Mouse (Mus musculus) mesoderm, embryonic 11.5 days (tissue): ENCODE results near the gene Cep295nl.
"Not testable (repeated sequence)": the region's sequence is repeated elsewhere in the genome, so short reads cannot be mapped to it uniquely, and the experiment has no call there.

Source experiments
- DNase-seq: peaks from one replicate; pipeline ENCODE4 v3.0.0-alpha.2; 2012; ENCODE audit warnings: low read depth, low spot score

Gene Cep295nl

DNA sequence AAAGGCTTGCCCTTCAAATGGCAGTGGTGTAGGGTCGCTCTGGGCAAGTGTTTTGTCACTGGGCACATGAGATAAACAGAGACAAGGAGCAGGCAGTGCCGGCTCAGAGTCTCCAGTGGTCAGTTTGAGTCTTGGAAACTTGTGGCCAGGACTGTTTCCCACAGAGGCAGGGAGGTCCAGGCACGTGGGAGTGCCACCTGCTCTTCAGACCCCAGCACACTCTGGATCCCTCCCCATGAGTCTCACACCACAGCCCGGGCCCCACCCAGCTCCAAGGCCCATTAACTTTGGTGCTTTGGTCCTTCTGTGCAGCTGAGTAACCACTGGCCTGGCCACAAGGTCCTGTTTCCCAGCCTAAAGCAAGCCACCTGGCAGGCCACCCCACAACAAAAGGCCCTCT, 20.3 kb downstream of the Cep295nl start:
- DNase-seq, result no peak

DNA sequence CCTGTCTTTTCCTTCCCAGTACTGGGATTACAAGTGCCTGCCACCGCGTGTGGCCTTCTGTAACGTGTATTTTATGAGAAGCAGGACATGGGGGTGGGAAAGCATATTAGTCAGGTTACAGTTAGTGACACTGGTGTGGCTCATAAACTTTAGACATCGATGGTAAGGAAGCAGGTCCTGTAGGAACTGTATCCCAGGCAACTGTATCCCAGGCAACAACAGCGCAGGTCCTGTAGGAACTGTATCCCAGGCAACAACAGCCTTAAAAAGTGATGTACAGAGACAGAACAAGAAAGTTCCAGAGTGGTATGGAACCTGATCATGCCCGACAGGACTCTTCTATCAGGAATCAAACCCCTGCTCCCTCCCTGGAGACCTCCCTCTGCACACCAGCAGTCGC, 20.8 kb downstream of the Cep295nl start:
- DNase-seq, result no peak

- peak; percentile 42 for DNase-seq
These were observed 23.6 kb downstream of the Cep295nl start for GRCm38 (mm10) chr11:118318678-118319077.

GRCm38 (mm10) chr11:118317129-118317528, 25.2 kb downstream of the Cep295nl start:
- DNase-seq, result peak; percentile 76

GRCm38 (mm10) chr11:118316231-118316806, 26.0 kb downstream of the Cep295nl start:
- no peak for DNase-seq

DNA sequence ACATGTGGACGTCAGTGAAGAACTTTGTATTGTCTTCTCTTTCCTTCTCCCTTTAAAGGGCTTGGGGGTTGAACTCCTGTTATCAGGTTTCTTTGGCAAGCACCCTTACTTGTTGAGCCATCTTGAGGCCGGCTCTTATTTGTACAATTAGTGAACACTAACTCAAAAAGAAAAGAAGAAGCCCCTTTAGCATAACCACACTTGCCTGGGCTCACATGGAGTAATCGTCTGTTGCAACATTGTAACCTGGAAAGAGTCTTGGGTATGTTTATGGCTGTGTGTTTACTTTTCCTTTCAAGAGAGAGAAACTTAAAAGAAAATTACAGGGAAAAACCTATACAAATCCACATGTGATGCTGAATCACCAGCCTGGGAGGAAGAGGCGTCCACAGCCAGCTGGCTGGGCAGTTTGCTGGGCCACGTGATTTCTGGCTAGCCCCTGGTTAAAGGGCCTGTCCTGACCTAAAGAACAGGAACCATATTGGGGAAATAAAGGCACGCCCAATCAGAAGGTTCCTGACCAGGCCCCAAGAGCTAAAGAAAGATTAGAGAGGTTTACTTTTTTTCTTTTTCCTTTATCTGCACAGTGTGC, 30.1 kb downstream of the Cep295nl start:
- no peak for DNase-seq

DNA sequence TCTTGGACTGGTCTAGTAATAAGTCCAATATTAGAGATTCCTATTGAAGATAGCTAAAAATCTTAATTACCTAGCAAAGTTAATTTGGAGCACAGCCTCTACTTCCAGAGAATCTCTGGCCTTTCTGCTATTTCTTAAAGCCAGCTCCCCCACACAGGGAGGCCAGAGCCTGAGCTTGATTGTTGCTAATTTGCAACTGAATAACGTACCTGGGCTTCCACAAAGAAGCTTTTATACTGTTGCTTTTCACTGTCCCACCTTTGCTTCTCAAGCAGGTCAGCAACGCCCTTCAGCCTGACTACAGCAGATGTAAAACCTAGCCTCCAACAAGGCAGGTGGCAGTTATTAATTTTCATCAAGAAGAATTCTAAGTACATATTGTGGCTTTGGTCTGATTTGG, 34.3 kb downstream of the Cep295nl start:
- not testable (repeated sequence) for DNase-seq

DNA sequence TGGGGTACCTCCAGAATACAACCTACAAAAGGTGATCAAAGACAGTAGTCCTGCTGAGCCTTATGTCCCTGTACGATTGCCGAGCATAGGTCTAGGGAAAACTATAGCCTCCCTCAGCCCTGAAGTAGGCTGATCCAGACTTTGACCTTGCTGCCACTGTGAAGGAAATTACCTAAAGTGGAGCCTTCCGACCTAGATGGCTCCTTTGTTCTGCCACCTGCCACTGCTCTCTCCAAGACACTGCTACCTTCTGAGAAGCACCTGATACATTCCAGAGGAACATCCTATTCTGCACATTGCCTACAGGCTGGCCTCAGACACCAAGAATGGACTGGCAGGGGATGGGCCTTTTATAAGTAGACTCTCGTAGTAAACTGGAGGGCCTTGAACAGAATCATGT, 38.3 kb downstream of the Cep295nl start:
- not testable (repeated sequence) for DNase-seq

GRCm38 (mm10) chr11:118298810-118299209, 43.5 kb downstream of the Cep295nl start:
- no peak for DNase-seq

DNA sequence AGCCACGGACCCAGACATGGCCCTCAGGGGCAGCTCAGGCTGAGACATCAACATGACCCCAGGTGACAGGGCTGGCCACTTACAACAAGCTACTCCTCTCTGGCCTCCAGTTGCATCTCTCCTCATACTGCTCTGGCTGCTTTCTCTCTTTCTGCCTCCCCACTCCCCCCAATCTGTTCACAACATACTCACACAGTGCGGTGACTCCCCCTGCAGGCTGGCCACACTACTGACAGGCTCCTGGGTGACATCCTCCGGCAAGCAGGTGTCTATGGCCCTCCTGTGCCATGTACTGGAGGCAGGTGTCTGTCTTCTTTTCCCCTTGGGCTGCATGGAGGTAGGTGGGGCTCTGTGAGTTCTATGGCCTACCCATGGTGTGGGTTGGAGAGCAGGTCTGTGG, 44.3 kb downstream of the Cep295nl start:
- no peak for DNase-seq

DNA sequence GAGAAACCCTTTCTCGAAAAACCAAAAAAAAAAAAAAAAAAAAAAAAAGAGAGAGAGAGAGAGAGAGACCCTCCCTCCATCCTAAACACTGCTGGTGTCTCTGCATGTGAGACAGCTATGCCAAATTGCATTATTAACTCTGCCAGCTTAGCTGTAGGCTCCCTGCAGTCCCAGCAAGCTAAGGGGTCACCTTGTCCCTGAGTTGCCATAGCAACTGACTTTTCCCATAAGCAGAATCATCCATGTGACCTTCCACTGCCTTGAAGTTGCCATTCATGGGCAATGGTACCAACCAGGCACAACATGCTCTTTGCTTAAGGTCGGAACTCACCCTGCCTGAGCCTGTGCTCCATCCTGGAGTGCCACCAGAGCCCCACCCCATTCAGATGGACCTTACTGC, 47.3 kb downstream of the Cep295nl start:
- no peak for DNase-seq

- no peak for DNase-seq
These were observed 49.6 kb downstream of the Cep295nl start for GRCm38 (mm10) chr11:118292671-118293070.

DNA sequence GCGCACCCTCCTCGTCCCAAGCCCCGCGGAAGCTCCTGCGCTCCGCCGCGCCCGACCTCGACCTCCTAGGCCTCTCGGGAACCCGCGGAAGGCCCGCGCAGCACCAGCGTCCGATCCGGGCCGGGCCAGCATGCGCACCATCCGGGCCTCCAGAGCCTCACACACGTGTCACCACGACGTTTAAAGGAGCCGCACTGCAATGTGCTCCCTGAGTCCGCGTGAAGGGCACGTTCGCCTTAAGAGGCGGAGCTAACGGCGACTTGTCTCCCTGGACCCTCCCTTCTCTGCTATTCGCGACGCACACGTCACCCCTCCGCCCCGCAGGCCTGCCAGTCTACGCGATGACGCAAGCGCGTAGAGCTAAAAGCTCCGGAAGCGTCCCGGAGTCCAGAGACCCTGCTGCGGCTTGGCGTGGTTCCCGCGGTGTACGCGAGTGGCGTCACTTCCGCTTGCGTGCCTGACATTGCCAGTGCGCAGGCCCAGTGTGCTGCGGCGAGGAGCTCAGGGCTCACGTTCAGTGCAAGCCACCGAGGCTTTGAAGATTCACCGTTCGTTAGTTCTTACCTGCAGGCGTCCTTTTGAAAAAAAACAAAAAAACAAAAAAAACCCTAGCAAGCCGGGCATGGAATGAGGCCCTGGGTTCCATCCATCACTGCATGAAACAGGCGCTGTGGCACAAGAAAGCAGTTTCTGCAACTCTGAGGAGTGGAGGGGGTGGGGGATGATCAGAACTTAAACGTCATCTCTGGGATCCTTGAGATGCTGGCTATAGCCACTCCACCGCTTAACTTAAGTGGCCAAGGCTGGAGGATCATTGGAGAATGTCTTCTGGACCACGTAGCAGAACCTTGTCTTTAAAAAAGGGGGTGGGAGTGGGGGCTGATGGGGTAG, 52.1 kb downstream of the Cep295nl start, which contains the start of gene Usp36:
Usp36 (minus strand) TSS at position 246 of the 891 bp plus-strand sequence.
- DNase-seq, result peak; percentile 100

GRCm38 (mm10) chr11:118289562-118289961, 52.7 kb downstream of the Cep295nl start:
- DNase-seq, result peak; percentile 11

DNA sequence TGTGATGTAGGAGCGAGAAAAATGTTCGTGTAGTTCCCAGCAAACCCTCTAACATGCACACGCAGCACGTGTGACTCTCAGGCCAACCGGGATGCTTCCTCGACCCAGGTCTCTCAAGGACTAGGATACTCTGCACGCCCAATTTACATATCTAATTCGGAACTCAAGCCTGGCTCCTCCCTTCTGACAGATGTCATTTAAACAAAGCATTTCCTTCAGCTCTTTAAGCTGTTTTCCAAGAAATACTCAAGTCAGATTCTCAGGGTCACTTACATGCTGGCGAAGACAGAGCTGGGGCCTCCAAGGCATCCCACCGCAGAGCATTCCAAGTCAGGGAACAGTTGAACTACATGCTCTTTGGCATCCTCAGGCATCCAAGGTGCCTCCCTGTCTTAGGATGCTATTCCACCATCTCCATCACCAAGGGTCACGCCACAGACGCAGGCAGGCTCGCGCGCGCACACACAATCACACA, 53.2 kb downstream of the Cep295nl start:
- DNase-seq, result peak; percentile 41

DNA sequence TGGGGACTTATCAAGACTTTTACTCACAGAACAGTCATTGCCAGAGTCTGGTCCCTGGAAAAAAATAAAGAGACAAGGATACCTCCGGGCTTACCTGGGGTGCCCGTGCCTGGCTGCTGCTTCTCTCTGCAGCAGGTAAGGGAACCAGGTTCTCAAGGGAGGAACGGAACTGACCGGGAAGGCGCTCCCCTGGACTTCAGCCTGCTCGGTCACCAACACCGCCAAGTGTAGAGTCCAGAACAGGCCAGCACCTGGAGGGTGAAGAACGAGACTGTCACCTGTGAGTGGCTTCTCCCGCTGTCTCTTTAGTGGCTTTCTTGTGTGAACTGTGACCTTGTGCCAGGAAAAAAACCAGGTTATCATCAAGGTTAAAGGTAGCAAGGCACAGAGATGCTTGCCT, 54.7 kb downstream of the Cep295nl start:
- DNase-seq, result no peak

DNA sequence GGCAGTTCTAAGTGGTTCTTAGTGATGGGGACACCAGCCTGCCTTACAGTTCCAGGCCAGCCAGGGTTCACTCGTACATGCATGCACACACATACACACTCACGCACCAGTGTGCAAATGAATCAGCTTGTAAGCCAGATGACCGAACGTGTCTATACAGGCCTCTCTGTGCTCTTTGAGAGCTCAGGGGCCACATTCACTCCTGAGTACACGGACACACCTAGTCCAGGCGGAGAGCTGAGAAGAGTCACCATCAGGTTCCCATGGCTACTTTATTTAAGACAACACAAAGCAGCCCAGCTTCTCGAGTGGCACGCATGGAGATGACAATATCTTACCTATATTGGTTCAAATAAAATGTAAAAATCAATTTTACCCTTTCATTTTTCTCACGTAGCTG, 55.9 kb downstream of the Cep295nl start:
- no peak for DNase-seq

GRCm38 (mm10) chr11:118285791-118286190, 56.5 kb downstream of the Cep295nl start:
- no peak for DNase-seq
